Comparison of ENCODE assay signal across 7 mouse cellular contexts in genomic region chr16:98081550-98081888, GRCm38 (mm10). TPM values are rescaled to one million over a fixed set of nuclear protein-coding genes. Genes with fewer than 3 reads are reported as not detected.
A peak's percentile ranks its signal among the peaks of the same experiment; 100 is the strongest.
DNase-seq lines count a peak whose midpoint lies in the region; ATAC-seq and TF ChIP-seq lines count a peak whose summit lies in the region.
"Not testable (repeated sequence)": the region's sequence is repeated elsewhere in the genome, so short reads cannot be mapped to it uniquely, and the experiment has no call there.

No protein-coding gene starts in this region.

- peak; percentile 23 for DNase-seq in R1 (ENCODE audit: low read depth, low spot score)
- peak; percentile 50 for DNase-seq in hindbrain, postnatal 0 days (ENCODE audit: low spot score)
- not testable (repeated sequence) for DNase-seq in limb, embryonic 14.5 days (ENCODE audit: low spot score)

- peak overlapping the region; percentile 75 for H3K4me3 ChIP-seq in embryonic facial prominence, embryonic 13.5 days
- H3K4me3 ChIP-seq in hindbrain, postnatal 0 days (ENCODE audit: low read length) = peak overlapping the region; percentile 58
- H3K4me3 ChIP-seq in limb, embryonic 14.5 days (replicated peaks; ENCODE audit: low read length) = peak overlapping the region; percentile 72
- peak overlapping the region; percentile 91 for H3K4me3 ChIP-seq in megakaryocyte, embryonic 14.5 days (replicated peaks)
- H3K4me3 ChIP-seq in neural tube, embryonic 14.5 days (ENCODE audit: low read depth, low read length) = peak overlapping the region; percentile 63

- not testable (repeated sequence) for H3K36me3 ChIP-seq in embryonic facial prominence, embryonic 13.5 days; hindbrain, postnatal 0 days (ENCODE audit: insufficient read depth, low read length); limb, embryonic 14.5 days (ENCODE audit: control insufficient read depth, insufficient read depth, low read length); megakaryocyte, embryonic 14.5 days (replicated peaks; ENCODE audit: low read length); neural tube, embryonic 14.5 days (ENCODE audit: control insufficient read depth, insufficient read depth, low read length)

- peak overlapping the region; percentile 69 for H3K4me2 ChIP-seq in embryonic facial prominence, embryonic 13.5 days
- H3K4me2 ChIP-seq in hindbrain, postnatal 0 days (ENCODE audit: low read depth, low read length) = peak overlapping the region; percentile 63
- H3K4me2 ChIP-seq in limb, embryonic 14.5 days (replicated peaks; ENCODE audit: low read depth, low read length, severe bottlenecking) = peak overlapping the region; percentile 62
- peak overlapping the region; percentile 69 for H3K4me2 ChIP-seq in neural tube, embryonic 14.5 days (ENCODE audit: low read depth, low read length)

- H3K27ac ChIP-seq in embryonic facial prominence, embryonic 13.5 days = peak overlapping the region; percentile 83
- peak overlapping the region; percentile 38; the same call in 1 of the 2 replicates for H3K27ac ChIP-seq in hindbrain, postnatal 0 days
- peak overlapping the region; percentile 82 for H3K27ac ChIP-seq in limb, embryonic 14.5 days (replicated peaks; ENCODE audit: low read depth, low read length)
- H3K27ac ChIP-seq in neural tube, embryonic 14.5 days (ENCODE audit: low read depth, low read length) = peak overlapping the region; percentile 55; the same call in 1 of the 2 replicates

- peak overlapping the region; percentile 79 for H3K9ac ChIP-seq in embryonic facial prominence, embryonic 13.5 days
- peak overlapping the region; percentile 34; the same call in 1 of the 2 replicates for H3K9ac ChIP-seq in hindbrain, postnatal 0 days (replicated peaks; ENCODE audit: low read length)
- H3K9ac ChIP-seq in limb, embryonic 14.5 days (ENCODE audit: low read depth, low read length, severe bottlenecking) = peak overlapping the region; percentile 62
- peak overlapping the region; percentile 47; the same call in 1 of the 2 replicates for H3K9ac ChIP-seq in neural tube, embryonic 14.5 days (replicated peaks; ENCODE audit: low read depth, low read length)

- H3K4me1 ChIP-seq in embryonic facial prominence, embryonic 13.5 days; hindbrain, postnatal 0 days (ENCODE audit: insufficient read depth, low read length); limb, embryonic 14.5 days (ENCODE audit: control insufficient read depth, insufficient read depth, low read length); neural tube, embryonic 14.5 days (ENCODE audit: control insufficient read depth, insufficient read depth, low read length): not testable (repeated sequence)
- peaks cover 17% of the 10 kb centered on the region; the same call in 1 of the 2 replicates for H3K4me1 ChIP-seq in megakaryocyte, embryonic 14.5 days

- TF ChIP-seq POLR2A in limb, embryonic 14.5 days (IDR thresholded peaks at IDR 0.05; ENCODE audit: borderline replicate concordance, extremely low read depth, insufficient read depth, insufficient read length) = not testable (repeated sequence)

- TF ChIP-seq CTCF in hindbrain, postnatal 0 days (IDR thresholded peaks at IDR 0.05; ENCODE audit: low read depth) = not testable (repeated sequence)

- 0 out of 2 replicates have a peak, but pooled peaks have one; percentile 49 for ATAC-seq in embryonic facial prominence, embryonic 13.5 days (ENCODE audit: insufficient number of reproducible peaks, insufficient read depth, low FRiP score, low TSS enrichment, low read depth)
- ATAC-seq in granulocyte monocyte progenitor cell, adult 5-6 weeks (replicated peaks; ENCODE audit: poor library complexity, severe bottlenecking) = peak; percentile 26; the same call in 1 of the 2 replicates
- peak; percentile 68 for ATAC-seq in hindbrain, postnatal 0 days
- peak; percentile 13; the same call in 1 of the 2 replicates for ATAC-seq in limb, embryonic 14.5 days (ENCODE audit: low FRiP score, low read depth)
- ATAC-seq in neural tube, embryonic 14.5 days (ENCODE audit: low read depth) = peak; percentile 67

- H3K27me3 ChIP-seq in embryonic facial prominence, embryonic 13.5 days; hindbrain, postnatal 0 days (ENCODE audit: insufficient read depth, low read length); limb, embryonic 14.5 days (ENCODE audit: control insufficient read depth, insufficient read depth, low read length); megakaryocyte, embryonic 14.5 days (replicated peaks); neural tube, embryonic 14.5 days (ENCODE audit: control insufficient read depth, insufficient read depth, low read length): not testable (repeated sequence)

- 1% methylated on average over 9 of the region's 9 CpGs for WGBS in embryonic facial prominence, embryonic 13.5 days
- WGBS in hindbrain, postnatal 0 days = under 1% methylated on average over 9 of the region's 9 CpGs
- 0% methylated on average over 9 of the region's 9 CpGs for WGBS in limb, embryonic 14.5 days
- WGBS in neural tube, embryonic 14.5 days = under 1% methylated on average over 9 of the region's 9 CpGs

- peaks cover 12% of the 10 kb centered on the region for H3K9me3 ChIP-seq in embryonic facial prominence, embryonic 13.5 days
- H3K9me3 ChIP-seq in hindbrain, postnatal 0 days (ENCODE audit: low read length); limb, embryonic 14.5 days (ENCODE audit: control insufficient read depth, low read length); megakaryocyte, embryonic 14.5 days; neural tube, embryonic 14.5 days (ENCODE audit: control insufficient read depth, low read length): not testable (repeated sequence)

RNA-seq across cellular contexts. Expression of gene A630089N07Rik, which starts 0.7 kb away (rescaled TPM):
- 26.3 and 31.4 TPM in 2 replicates for polyA plus RNA-seq in embryonic facial prominence, embryonic 13.5 days (2015; fragmentation: Nextera tagmentation; extraction: Ambion mirVana)
- total RNA-seq in granulocyte monocyte progenitor cell, adult 5-6 weeks (2014; fragmentation: Nextera tagmentation) = 62.8 and 64.4 TPM in 2 replicates
- total RNA-seq in granulocyte monocyte progenitor cell, adult 5-6 weeks (2017) = 45.6 and 65.1 TPM in 2 replicates
- total RNA-seq in hindbrain, postnatal 0 days (2014; rRNA removed) = 3.3 and 4.0 TPM in 2 replicates
- polyA plus RNA-seq in hindbrain, postnatal 0 days (2015; fragmentation: Nextera tagmentation; extraction: Ambion mirVana) = 7.9 and 8.0 TPM in 2 replicates
- 6.5 and 10.3 TPM in 2 replicates for polyA plus RNA-seq in limb, embryonic 14.5 days (2012; rRNA removed)
- polyA plus RNA-seq in limb, embryonic 14.5 days (2014; fragmentation: Nextera tagmentation; extraction: Ambion mirVana) = 15.9 and 21.0 TPM in 2 replicates
- 0.08 TPM in 1 of 2 replicates, not detected in the other for polyA plus RNA-seq in megakaryocyte, embryonic 14.5 days (2012; ENCODE audit: insufficient read depth, low replicate concordance)
- polyA plus RNA-seq in neural tube, embryonic 14.5 days (2014; fragmentation: Nextera tagmentation; extraction: Ambion mirVana) = 14.9 and 16.5 TPM in 2 replicates

Comparison
In these comparisons a context has a peak if more than half of its experiments do, and no peak if none do; other contexts are left out.
1. ATAC-seq: peak in every context shown above with its lines; median percentile 68 in hindbrain, postnatal 0 days; 67 in neural tube, embryonic 14.5 days; 49 in embryonic facial prominence, embryonic 13.5 days; 26 in granulocyte monocyte progenitor cell, adult 5-6 weeks; 13 in limb, embryonic 14.5 days.